Mouse (Mus musculus): ENCODE data around the gene Rpf2.

Rpf2 gene

DNA sequence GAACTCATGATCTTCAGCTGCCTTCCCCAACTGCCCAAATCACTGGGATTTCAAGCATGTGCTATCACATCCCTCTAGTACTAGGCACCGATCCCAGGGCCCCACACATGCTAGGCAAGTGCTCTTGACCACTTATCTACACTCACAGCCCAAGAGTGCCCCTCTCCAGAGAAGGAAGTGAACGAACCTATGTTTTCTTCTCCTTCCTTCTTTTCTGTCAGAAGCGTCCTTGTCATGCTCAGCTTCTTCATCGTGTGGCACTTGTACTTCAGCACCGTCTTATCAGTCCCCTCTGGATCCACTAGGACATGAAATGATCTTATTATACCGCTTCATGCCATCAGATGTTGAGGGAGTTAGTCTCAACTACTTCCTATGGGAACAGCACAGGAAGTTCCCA lies 4.1 kb upstream of the Rpf2 start:
- in situ Hi-C loops (cut with MboI; ENCODE audit: low sequenced_read_pairs) = no loop called here

DNA sequence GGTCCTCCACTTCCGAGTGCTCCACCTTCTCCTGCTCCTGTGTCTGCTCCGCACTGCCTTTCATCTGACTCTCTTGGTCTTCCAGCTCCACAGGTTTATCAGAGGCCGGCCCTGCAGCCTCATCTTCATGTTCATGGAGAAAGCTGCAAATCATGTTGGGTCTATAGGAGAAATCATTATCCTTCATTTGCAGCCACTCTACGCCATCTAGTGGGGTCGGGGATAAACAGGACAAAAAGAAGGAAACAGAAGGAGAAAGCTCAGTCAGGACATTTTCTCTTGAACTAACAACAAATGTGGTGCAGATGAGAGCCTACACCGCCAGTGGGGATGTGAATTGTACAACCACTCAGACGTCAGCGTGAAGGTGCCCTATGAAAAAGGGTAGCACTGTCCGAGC lies 2.8 kb upstream of the Rpf2 start:
- in situ Hi-C loops (cut with MboI; ENCODE audit: low sequenced_read_pairs) = no loop called here

DNA sequence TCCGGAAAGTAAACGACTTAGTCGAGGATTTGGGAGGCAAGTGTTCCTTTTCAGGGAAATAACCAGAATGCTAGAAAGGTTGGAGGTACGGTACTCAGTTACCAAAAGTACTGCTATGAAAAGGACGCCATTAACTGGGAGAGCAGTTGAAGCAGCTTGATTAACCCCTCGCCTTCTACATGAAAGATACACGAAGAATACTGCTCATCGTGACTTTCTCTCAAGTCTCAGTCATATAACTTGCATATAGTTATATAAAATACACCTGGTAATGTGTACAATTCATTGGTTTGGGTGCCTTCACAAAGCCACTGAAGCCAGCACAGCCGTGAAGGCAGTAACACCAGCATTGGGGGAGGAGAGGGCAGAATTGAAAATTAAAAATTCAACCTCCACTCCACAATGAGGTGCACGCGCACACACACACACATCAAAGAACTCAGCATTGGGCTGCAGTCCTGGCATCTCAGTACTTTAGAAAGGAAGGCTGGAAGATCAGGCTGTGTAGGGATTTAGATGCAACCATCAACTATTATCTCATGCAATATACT lies 405 bp upstream of the Rpf2 start:
- in situ Hi-C loops (cut with MboI; ENCODE audit: low sequenced_read_pairs) = no loop called here

DNA sequence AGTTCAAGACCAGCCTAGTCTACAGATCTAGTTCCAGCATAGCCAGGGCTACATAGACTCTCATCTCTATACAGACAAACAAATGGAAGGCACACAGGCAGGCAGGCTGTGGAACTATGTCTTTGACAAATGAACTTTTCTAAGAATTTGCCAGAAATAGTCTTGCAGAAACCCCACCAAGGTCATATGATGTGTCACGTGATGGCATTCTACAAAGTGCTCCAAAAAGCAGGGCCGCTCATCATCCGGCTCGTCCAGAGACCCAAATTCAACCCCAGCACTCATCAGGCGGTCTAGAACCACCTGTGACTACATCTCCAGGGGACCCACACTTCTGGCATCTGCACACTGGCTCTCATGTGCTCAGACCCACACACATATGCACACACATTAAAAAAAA lies 9.0 kb downstream of the Rpf2 start:
- in situ Hi-C loops (cut with MboI; ENCODE audit: low sequenced_read_pairs) = no loop called here

DNA sequence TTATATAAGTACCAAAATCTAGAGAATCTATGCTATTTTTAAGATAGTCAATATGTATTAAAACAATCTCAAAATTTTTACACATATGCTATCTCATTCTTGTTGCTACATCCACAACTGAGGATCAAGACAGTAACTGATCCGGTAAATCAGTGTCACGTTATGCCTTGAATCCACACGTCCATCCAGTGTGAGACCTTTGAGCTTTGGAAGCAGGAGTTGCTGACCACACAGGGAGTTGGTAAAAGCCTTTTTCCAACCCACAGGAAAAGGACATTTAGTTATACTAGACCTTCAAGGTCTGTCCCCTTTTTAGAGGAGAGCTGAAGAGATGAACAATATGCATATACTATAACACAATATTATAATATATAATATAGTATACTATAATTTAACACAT lies 13.6 kb downstream of the Rpf2 start:
- in situ Hi-C loops (cut with MboI; ENCODE audit: low sequenced_read_pairs) = no loop called here

DNA sequence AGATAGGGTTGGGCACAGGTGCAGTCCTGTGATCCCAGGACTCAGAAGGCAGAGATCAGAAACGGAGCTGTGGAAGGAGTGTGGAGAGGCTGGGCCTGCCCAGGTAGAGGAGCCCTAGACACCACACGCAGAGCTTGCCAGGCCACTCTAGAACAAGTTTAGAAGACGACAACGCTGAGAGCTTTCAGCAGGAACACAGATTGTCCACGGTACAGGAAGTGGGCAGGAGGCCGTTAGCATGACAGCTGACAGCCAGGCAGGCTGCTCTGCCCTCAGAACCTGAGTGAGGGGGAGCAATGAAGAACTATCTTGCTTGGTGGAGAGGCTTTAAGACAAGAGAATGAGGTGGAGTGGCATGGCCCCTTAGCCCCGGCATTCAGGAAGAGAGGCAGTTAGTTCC lies 14.4 kb downstream of the Rpf2 start:
- in situ Hi-C loops (cut with MboI; ENCODE audit: low sequenced_read_pairs) = no loop called here

DNA sequence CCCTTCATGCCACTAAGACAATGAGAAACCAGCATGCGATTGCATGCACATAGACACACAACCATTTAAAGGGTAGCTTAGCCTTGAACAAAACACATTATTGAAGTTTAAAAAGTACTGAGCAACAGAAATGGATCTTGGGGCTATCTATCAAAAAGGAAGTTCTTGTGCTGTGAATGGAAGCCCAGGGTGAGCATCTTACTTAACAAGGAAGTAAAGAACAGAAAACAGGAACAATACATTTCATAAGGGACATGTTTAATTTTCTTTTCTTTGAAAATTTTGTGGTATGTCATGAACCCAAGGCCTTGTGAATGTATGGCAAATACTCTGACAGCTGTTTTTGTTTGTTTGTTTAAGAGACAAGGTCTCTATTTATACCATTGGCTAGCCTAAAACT lies 17.1 kb downstream of the Rpf2 start:
- in situ Hi-C loops (cut with MboI; ENCODE audit: low sequenced_read_pairs) = no loop called here

DNA sequence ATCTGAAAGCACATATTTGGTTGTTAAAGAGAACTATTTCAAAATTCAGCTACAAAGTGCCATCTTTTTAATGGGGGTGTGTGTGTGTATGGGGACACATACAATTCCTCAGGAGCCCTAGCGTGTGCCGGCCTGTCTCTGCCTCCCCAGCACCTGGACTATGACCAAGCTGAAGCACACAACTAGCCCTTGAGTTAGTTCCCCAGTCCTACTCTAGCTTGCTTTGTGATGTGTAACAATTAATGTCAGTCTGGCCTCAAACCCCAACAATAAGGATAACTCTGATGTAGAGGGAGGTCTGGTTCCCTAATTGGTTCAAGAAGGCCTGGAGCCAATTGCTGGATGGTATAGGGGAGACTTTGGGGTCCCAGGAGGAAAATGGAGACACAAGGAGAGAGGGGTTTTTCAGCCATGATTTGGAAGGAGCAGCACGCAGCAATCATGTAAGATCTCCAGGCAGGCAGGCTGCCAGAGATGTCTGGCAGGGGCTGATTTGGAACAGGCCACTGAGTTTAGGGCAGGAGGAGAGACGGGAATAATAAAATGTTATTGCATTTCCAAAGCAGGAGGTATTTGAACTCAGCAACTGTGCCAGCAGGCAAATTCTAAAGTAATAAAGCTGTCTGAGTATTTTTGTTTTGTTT lies 19.1 kb downstream of the Rpf2 start:
- in situ Hi-C loops (cut with MboI; ENCODE audit: low sequenced_read_pairs) = no loop called here

DNA sequence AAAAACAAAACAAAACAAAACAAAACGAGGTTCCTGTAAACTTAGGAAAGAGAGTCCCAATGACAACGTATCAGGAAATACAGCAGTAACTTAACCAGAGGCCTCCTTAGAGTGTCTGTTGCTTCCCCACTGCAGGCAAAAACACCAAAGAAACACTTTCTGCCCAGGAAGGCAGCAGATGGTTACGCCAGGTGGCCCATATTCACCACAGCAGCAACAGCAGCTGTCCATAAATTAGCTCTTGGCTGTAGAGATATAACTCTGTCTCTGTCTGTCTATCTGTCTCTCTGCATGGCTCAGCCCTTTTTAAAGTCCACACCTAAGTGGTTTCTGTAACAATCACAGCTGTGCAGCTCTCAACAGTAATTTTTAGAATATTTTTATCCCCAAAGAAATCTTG lies 28.0 kb downstream of the Rpf2 start:
- in situ Hi-C loops (cut with MboI; ENCODE audit: low sequenced_read_pairs) = loop anchor here (10.0 kb wide), 1 partner anchor 164 kb away; no protein-coding TSS in a partner anchor

DNA sequence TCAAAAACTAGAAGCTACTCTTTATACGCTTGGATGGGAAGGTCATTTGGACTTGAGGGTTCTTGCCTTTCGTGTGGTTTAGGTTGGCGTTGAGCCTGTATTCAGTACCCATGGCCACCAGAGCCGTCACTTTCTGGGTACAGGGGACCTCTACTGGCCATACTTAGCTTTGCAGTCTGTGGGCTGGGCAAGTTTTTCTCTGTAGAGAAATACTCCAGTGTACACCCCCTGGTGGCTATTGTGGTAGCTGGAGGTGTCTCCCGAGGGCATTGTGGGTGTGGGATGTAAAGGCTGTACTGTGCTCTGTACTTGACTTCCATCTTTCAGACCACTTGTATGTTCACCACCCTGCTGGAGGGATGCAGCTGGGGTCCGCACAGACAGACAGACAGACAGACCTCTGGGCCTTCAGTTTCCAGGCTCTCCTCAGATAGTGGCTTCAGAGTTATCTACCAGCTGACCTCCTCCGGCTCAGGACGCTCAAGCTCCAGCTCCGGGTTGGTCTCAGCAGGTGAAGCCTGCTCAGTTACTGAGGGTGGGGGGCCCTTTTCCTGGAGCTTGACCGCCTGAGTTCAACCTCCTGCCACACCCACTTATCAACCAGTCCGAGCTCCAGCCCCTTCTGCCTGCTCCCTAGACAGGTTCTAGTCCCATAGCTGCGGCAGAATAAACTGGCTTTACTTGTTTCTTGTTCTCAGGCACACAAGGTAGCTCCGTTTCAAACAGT lies 34.2 kb downstream of the Rpf2 start:
- in situ Hi-C loops (cut with MboI; ENCODE audit: low sequenced_read_pairs) = loop anchor here (10.0 kb wide), 1 partner anchor 158 kb away; no protein-coding TSS in a partner anchor

DNA sequence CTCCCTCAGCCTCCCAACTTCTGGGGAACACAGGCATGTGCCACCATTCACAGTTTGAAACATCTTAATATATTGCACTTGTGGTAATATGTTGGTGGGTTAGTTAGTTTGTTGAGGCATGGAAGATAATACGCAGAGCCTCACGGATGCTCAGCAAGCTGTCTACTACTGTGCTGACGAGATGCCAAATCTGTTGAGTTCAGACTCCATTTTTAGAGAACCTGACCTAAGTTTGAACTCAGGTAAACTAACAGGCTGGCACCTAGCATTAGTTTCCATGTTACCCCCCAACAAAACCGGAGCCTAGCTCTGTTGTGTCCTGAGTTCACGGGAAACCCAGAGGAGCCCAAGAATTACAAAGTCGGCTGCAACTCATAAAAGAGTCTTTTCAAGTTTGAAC lies 51.8 kb downstream of the Rpf2 start:
- in situ Hi-C loops (cut with MboI; ENCODE audit: low sequenced_read_pairs) = no loop called here

DNA sequence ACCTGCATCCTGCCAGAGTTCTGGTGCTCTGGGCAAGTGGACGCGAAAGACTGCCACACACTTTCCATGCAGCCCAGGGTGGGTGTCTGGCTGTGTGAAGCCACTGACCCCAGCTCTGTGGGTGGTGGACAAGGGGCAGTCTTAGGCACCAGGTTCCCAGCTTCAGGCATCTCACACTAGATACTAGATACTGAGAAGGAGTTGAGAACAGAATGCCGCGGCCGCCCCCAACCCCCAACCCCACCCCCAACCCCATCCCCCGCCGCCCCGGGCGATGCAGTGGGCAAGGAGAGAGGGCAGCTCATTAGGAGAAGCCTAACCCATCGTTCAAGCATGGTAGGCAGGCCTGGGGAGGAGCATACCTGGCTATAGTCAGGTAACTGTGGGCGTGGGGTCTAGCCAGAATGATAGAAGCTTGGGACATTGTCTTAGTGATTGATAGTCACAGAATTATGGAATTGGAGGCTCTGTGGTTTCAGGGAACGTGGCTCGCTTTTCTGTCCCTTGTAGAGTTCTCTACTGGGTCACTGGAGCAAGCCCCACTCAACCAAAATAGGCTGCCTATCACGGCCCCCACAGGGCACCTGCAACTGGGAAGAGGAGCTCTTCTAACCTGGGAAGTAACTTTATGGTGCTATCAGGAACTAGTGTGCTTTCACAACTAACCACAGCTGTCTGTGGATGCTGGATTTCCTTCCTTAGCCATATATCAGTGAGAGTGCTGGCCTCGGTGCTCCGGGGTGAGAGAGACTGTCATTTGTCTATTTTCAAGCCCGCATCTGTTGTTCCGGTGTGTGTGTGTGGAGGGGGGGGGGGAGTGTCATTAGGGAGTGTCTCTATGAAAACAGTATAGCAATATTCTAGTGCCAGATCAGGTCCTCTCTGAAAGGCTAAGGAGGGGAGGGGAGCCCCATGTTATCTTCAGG lies 54.6 kb downstream of the Rpf2 start:
- in situ Hi-C loops (cut with MboI; ENCODE audit: low sequenced_read_pairs) = no loop called here

DNA sequence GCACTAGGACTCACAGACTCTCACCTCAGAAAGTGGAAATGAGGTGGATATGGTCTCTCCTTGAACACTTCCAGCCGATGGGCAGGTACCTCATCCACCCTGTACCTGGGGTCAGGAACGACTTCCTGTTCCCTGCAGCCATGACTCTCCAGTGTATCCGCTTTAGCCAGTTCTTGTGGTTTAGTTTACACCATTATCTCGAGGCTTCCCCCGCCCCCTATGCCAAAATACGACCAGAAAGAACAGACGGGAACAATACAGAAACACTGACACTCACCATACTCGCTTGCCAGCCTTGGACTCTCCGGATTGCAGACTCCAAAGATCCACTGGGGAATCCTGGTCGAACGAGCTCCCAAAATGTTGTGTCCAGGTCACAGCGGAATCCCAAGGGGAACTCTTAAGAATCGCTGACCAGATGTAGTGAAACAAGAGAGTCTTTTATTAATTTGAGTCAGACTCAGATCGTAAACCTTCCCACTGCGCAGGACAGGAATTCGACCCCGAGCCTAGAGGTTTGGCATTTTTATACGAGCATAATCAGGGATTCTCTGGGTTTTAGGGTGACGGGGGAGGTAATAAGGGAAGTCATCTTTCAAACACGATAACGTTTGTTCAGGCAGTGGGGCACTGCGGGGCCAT lies 55.4 kb downstream of the Rpf2 start:
- in situ Hi-C loops (cut with MboI; ENCODE audit: low sequenced_read_pairs) = no loop called here

DNA sequence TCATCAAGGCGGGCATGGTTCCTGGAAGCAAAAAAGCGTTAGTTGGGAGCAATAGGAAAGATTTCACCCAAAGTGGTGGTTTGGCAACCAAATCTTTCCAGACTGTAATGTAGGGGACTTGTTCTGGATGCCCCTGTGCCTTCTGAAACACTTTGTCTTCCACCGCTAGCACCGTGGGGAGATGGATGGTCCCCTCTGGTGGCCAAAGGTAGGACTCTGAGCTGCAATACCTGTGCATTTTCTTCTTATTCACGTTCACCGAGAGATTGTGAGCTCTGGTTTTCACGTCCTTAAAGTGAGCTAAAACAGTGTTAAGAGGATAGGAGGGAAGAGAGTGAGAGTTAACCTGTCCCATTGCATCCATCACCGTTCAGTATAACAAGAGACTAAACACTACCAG lies 56.0 kb downstream of the Rpf2 start:
- in situ Hi-C loops (cut with MboI; ENCODE audit: low sequenced_read_pairs) = no loop called here

DNA sequence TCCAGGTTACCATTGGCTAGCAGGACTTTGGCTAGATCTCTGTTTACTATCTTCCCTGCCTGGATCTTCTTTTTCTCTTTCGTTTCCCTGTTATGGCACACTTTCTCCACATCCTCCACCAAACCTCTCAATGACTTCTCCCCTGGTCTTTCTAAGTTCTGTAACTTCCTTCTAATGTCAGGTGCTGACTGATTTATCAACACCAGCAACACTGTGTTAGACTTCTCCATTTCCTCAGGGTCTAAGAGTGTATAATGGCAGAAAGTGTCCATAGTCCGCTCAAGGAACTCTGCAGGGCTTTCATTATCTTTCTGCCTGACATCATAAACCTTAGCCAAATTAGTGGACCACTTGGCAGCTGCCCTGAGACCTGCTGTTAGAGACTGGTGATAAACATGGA lies 57.1 kb downstream of the Rpf2 start:
- in situ Hi-C loops (cut with MboI; ENCODE audit: low sequenced_read_pairs) = no loop called here

DNA sequence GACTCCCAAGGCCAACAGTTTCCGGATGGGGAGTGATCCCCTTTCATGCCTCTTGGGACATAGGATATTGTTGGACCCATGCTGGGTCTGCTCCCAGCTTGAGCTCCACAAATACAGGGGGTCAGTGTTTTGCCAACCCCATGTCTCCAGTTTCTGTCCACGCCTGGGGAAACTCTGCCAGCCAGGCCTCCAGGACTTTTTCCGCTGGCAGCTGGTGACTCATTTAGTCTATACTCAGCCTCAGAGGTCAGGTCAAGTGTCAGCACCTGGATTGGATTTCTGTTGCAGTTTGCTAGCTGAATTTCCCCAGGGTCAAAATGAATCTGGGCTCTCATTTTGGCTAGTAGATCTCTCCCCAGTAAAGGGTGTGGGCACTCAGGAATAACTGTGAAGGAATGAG lies 58.0 kb downstream of the Rpf2 start:
- in situ Hi-C loops (cut with MboI; ENCODE audit: low sequenced_read_pairs) = no loop called here

DNA sequence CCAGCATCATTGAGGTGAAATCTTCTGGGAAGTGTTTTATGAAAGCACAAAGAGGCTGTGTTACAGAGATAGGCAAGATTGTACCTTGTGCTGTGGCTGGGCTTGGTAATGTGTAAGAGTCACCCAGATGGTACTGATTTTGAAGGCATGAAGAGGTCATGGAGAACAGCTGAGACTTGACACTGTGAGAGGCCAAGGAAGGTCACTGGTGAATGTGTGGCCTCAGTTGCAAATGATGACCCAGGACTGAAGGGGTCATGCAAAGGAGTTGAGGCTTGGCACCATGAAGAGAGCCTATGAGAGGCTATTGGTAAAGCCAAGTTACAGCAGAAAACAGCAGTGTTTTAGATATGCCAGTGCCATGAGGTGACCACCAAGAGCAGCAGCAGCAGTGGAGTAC lies 60.9 kb downstream of the Rpf2 start:
- in situ Hi-C loops (cut with MboI; ENCODE audit: low sequenced_read_pairs) = no loop called here

DNA sequence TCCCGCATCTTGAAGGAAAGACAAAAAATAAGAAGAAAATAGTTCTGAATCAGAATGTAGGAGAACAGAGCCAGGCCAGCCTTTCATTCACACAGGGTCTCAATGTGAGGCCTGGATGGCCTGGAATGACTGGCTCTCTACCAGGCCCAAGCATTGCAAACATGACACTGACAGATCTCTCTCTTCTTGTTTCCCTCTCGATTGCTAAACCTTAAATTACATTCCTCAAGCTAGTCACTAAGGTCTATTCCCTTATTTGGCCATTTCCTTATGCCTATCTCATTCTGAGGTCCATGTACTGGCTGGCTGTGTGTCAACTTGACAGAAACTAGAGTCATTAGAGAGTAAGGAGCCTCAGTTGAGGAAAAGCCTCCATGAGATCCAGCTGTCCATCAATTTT lies 66.8 kb downstream of the Rpf2 start:
- in situ Hi-C loops (cut with MboI; ENCODE audit: low sequenced_read_pairs) = no loop called here

DNA sequence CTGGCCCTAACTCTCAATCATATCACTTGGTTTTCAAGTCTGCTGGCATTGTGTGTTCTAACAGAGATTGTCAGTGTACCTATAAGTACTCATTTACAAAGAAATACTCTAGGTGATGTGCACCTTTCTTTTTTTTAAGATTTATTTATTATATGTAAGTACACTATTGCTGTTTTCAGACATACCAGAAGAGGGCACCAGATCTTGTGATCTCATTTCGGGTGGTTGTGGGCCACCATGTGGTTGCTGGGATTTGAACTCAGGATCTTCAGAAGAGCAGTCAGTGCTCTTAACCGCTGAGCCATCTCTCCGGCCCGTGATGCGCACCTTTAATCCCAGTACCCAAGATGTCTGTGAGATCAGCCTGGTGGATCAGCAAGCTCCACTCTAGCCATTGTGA lies 67.7 kb downstream of the Rpf2 start:
- in situ Hi-C loops (cut with MboI; ENCODE audit: low sequenced_read_pairs) = no loop called here

DNA sequence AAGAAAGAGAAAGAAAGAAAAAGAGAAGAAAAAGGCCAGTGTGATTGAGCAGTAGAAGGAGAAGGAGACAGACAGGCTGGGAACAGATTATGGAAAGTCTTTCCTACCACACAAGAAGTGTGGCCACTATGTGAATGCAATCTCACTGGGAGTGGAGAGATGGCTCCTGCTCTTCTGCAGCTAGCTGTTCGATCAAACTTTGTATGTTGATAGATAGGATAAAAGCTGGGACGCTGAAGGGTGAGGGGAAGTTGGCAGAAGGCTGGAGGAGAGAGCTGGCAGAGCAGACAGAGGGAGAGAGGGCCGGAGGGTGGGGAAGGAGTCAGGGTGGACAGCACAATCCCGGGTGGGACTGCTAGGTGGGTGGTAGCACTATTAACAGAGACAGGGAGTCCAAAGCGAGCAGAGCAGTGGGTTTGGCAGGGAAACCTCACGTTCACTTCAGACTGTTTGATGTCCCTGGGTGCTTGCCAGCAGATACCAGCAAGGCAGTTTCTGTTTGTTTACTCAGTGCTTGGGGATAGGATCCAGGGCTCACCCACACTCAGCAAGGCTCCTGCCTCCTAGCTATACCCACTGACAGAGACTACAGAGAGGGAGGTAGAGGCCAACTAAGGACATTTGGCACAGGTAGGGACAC lies 69.4 kb downstream of the Rpf2 start:
- in situ Hi-C loops (cut with MboI; ENCODE audit: low sequenced_read_pairs) = no loop called here

All from CH12F3 (cell line).